ENCODE assay signal across 11 mouse cellular contexts in the genomic region with DNA sequence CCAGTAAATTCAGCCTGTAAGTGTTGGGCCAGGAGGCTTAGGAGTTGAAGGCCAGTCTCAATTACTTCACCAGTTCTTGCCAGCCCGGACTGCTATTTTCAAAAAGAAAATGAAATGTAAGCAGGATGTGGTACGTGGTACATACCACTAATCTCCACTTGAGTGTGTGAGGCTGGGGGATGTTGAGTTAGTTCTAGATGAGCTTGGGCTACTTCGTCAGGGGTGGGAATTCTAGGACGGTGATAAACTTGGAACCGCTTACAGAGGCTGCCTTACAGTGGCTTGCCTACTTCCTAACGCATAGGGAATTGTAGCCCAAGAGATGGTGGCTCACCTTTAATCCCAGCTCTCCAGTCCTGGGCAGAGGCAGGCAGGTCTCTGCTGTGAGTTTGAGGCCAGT. TPM values are rescaled to one million over a fixed set of nuclear protein-coding genes. Genes with fewer than 3 reads are reported as not detected.
DNase-seq lines count a peak whose midpoint lies in the region; ATAC-seq and TF ChIP-seq lines count a peak whose summit lies in the region.
"Had no signal": no experiment of that assay in that cellular context is flagged by ENCODE, and none has a peak within 500 bp of the region (broad histone marks: within the 10 kb centered on the region; RNA-seq: fewer than 3 reads in every experiment).

No protein-coding gene starts in this region.

- H3K36me3 ChIP-seq in kidney, embryonic 15.5 days: peaks cover 5% of the 10 kb centered on the region; the same call in 1 of the 2 replicates
- H3K36me3 ChIP-seq in kidney, embryonic 14.5 days (ENCODE audit: control insufficient read depth, insufficient read depth, low read length): peaks cover 6% of the 10 kb centered on the region; the same call in 1 of the 2 replicates
- H3K36me3 ChIP-seq in ES-Bruce4 (ENCODE audit: control insufficient read depth, insufficient read depth, low read length, poor library complexity, severe bottlenecking): 0 out of 2 replicates have a peak, but pooled peaks cover 5% of the 10 kb centered on the region
- H3K36me3 ChIP-seq in liver, postnatal 0 days (replicated peaks; ENCODE audit: insufficient read depth, low read length): peaks cover 16% of the 10 kb centered on the region; the same call in 1 of the 2 replicates

- peaks cover 26% of the 10 kb centered on the region for H3K4me1 ChIP-seq in kidney, embryonic 15.5 days
- H3K4me1 ChIP-seq in kidney, embryonic 14.5 days (ENCODE audit: control insufficient read depth, insufficient read depth, low read length): no peaks in the 10 kb centered on the region
- peaks cover 2% of the 10 kb centered on the region for H3K4me1 ChIP-seq in ES-Bruce4 (ENCODE audit: control insufficient read depth, insufficient read depth, low read length)
- H3K4me1 ChIP-seq in liver, postnatal 0 days (ENCODE audit: insufficient read depth): peaks cover 24% of the 10 kb centered on the region

- peak; percentile 67 for DNase-seq in CD4-positive helper T cell, adult 2 months (ENCODE audit: low read depth, low spot score)
- no peak for DNase-seq in liver, postnatal 0 days
- no peak for DNase-seq in right cerebral cortex, postnatal 25 days
- DNase-seq in adrenal gland, adult 18-20 months (ENCODE audit: low spot score in 2 of 2): no peak
- DNase-seq in adrenal gland, postnatal 4 days (ENCODE audit: low spot score in 2 of 2): no peak
- DNase-seq: embryo, embryonic 11 days; lung, embryonic 14.5 days had no signal

- no peak for TF ChIP-seq EP300 in ES-Bruce4 (IDR thresholded peaks at IDR 0.05; ENCODE audit: insufficient read depth, low read depth, low read length)
- TF ChIP-seq EP300 in liver, postnatal 0 days (IDR thresholded peaks at IDR 0.05; ENCODE audit: low read depth): no peak

- no peaks in the 10 kb centered on the region for H3K27me3 ChIP-seq in kidney, embryonic 15.5 days
- no peaks in the 10 kb centered on the region for H3K27me3 ChIP-seq in kidney, embryonic 14.5 days (ENCODE audit: control insufficient read depth, insufficient read depth, low read length)
- no peaks in the 10 kb centered on the region for H3K27me3 ChIP-seq in ES-Bruce4 (ENCODE audit: control insufficient read depth, insufficient read depth, low read length, poor library complexity, severe bottlenecking)
- no peaks in the 10 kb centered on the region for H3K27me3 ChIP-seq in liver, postnatal 0 days (ENCODE audit: insufficient read depth, low read length)
- H3K27me3 ChIP-seq: Patski had no signal

- no peak for TF ChIP-seq POLR2A in ES-Bruce4 (IDR thresholded peaks at IDR 0.05; ENCODE audit: insufficient read depth, low read length)

- WGBS in kidney, embryonic 15.5 days: 90% methylated on average over 6 of the region's 6 CpGs
- WGBS in kidney, embryonic 14.5 days: 96% methylated on average over 6 of the region's 6 CpGs
- 75% methylated on average over 6 of the region's 6 CpGs for WGBS in liver, postnatal 0 days (ENCODE audit: insufficient replicate concordance)

- peak overlapping the region; percentile 82; the same call in 1 of the 2 replicates for H3K4me2 ChIP-seq in kidney, embryonic 15.5 days
- H3K4me2 ChIP-seq in kidney, embryonic 14.5 days (replicated peaks; ENCODE audit: low read depth, low read length): no peak overlapping the region
- peak overlapping the region; percentile 99 for H3K4me2 ChIP-seq in liver, postnatal 0 days (ENCODE audit: low read depth, low read length)

- H3K27ac ChIP-seq in kidney, embryonic 15.5 days: no peak overlapping the region
- no peak overlapping the region for H3K27ac ChIP-seq in kidney, embryonic 14.5 days (ENCODE audit: low read depth, low read length)
- H3K27ac ChIP-seq in ES-Bruce4 (ENCODE audit: insufficient read depth, low read length): peak overlapping the region; percentile 42
- H3K27ac ChIP-seq in liver, postnatal 0 days (ENCODE audit: low read depth): peak overlapping the region; percentile 96

- no peak overlapping the region for H3K4me3 ChIP-seq in kidney, embryonic 15.5 days (replicated peaks)
- no peak overlapping the region for H3K4me3 ChIP-seq in kidney, embryonic 14.5 days (ENCODE audit: low read length)
- H3K4me3 ChIP-seq in ES-Bruce4 (ENCODE audit: low read depth, low read length): peak overlapping the region; percentile 43
- H3K4me3 ChIP-seq in liver, postnatal 0 days (ENCODE audit: low read depth, low read length): 0 out of 2 replicates have a peak overlapping the region, but pooled peaks have one; percentile 93

- no peak overlapping the region for H3K9ac ChIP-seq in kidney, embryonic 15.5 days
- no peak overlapping the region for H3K9ac ChIP-seq in kidney, embryonic 14.5 days (ENCODE audit: low read depth, low read length)
- peak overlapping the region; percentile 96 for H3K9ac ChIP-seq in ES-Bruce4 (ENCODE audit: low read depth, poor library complexity, severe bottlenecking)
- no peak overlapping the region for H3K9ac ChIP-seq in liver, postnatal 0 days (replicated peaks)
- H3K9ac ChIP-seq: lung, embryonic 14.5 days had no signal

- TF ChIP-seq CTCF in ES-Bruce4 (IDR thresholded peaks at IDR 0.05; ENCODE audit: low read depth, low read length): no peak
- TF ChIP-seq CTCF in liver, postnatal 0 days (IDR thresholded peaks at IDR 0.05; ENCODE audit: low read depth): no peak

- H3K9me3 ChIP-seq in kidney, embryonic 15.5 days (replicated peaks): no peaks in the 10 kb centered on the region
- H3K9me3 ChIP-seq in kidney, embryonic 14.5 days (ENCODE audit: control insufficient read depth, low read length): no peaks in the 10 kb centered on the region
- H3K9me3 ChIP-seq in ES-Bruce4 (replicated peaks; ENCODE audit: control insufficient read depth, insufficient read depth, low read length, poor library complexity, severe bottlenecking): no peaks in the 10 kb centered on the region
- H3K9me3 ChIP-seq in liver, postnatal 0 days (ENCODE audit: low read length): no peaks in the 10 kb centered on the region

- ATAC-seq in kidney, embryonic 15.5 days (replicated peaks; ENCODE audit: low FRiP score): no peak
- no peak for ATAC-seq in kidney, embryonic 14.5 days (ENCODE audit: low FRiP score, low TSS enrichment)
- ATAC-seq in liver, postnatal 0 days: no peak
- ATAC-seq: Patski had no signal

RNA-seq across cellular contexts. Expression of gene Mta3, which starts 1.9 kb away (rescaled TPM):
- polyA plus RNA-seq in kidney, embryonic 15.5 days (2015; fragmentation: Nextera tagmentation; extraction: Ambion mirVana): 39.9 and 45.9 TPM in 2 replicates
- 38.6 and 42.6 TPM in 2 replicates for polyA plus RNA-seq in kidney, embryonic 14.5 days (2014; fragmentation: Nextera tagmentation; extraction: Ambion mirVana)
- 162 and 164 TPM in 2 replicates for polyA plus RNA-seq in ES-Bruce4 (2011; ENCODE audit: insufficient read depth, insufficient read length, low read depth, missing spikeins)
- polyA plus RNA-seq in liver, postnatal 0 days (2015; fragmentation: Nextera tagmentation; extraction: Ambion mirVana): 26.1 and 28.1 TPM in 2 replicates
- 10 to 100 TPM; 44.2 to 52.3 TPM for total RNA-seq in adrenal gland, adult 18-20 months (2021)
- total RNA-seq in adrenal gland, postnatal 4 days (2021): 100 to 1,000 TPM; 103 to 108 TPM

Comparison
In these comparisons a context has a peak if more than half of its experiments do, and no peak if none do; other contexts are left out.
1. H3K27ac ChIP-seq: peak in ES-Bruce4 (single experiment) and liver, postnatal 0 days (single experiment); none in kidney, embryonic 15.5 days (single experiment) and kidney, embryonic 14.5 days (single experiment).
2. H3K4me3 ChIP-seq: peak in ES-Bruce4 (single experiment) and liver, postnatal 0 days (single experiment); none in kidney, embryonic 15.5 days (single experiment) and kidney, embryonic 14.5 days (single experiment).